Mouse (Mus musculus) lung, postnatal 0 days (tissue): ENCODE results near the gene Gpr25.

ENCODE experiments used
- CTCF ChIP-seq: IDR thresholded peaks from 2 replicates; pipeline ENCODE4 v1.5.1; 2016; ENCODE audit warnings: antibody characterized with exemption, mild to moderate bottlenecking
- EP300 ChIP-seq: IDR thresholded peaks from 2 replicates; pipeline ENCODE4 v1.6.1; 2016; ENCODE audit warnings: antibody characterized with exemption, mild to moderate bottlenecking, control low read depth

GRCm38 (mm10) chr1:136247393-136247792 lies 13.3 kb downstream of the Gpr25 start:
- TF ChIP-seq CTCF (no peak), EP300 (no peak)
